Mouse (Mus musculus) midbrain, embryonic 15.5 days (tissue): ENCODE measurements around the gene Piga. TPM values are rescaled to one million over a fixed set of nuclear protein-coding genes. Genes with fewer than 3 reads are reported as not detected.

ENCODE experiments used
- ATAC-seq: fragments of 200-750 bp; cut with Nextera tagmentation; replicated peaks from 2 replicates; pipeline ENCODE4 v1.8.0; 2017; ENCODE audit warnings: moderate TSS enrichment
- H3K27ac ChIP-seq: fragments of 300-500 bp; sonication (generic); 2 replicates; pipeline ENCODE4 v1.5.1; 2015; ENCODE audit warnings: mild to moderate bottlenecking, inconsistent platforms
- H3K27me3 ChIP-seq: fragments of 300-500 bp; sonication (generic); replicated peaks from 2 replicates; pipeline ENCODE4 v1.6.1; 2015; ENCODE audit warnings: inconsistent platforms
- H3K36me3 ChIP-seq: fragments of 300-500 bp; sonication (generic); replicated peaks from 2 replicates; pipeline ENCODE4 v1.6.1; 2015; ENCODE audit warnings: inconsistent platforms
- H3K4me1 ChIP-seq: fragments of 300-500 bp; sonication (generic); 2 replicates; pipeline ENCODE4 v1.6.1; 2015; ENCODE audit warnings: inconsistent platforms
- H3K4me2 ChIP-seq: fragments of 300-500 bp; sonication (generic); 2 replicates; pipeline ENCODE4 v1.6.1; 2015; ENCODE audit warnings: inconsistent platforms, mild to moderate bottlenecking, moderate library complexity
- H3K4me3 ChIP-seq: fragments of 300-500 bp; sonication (generic); 2 replicates; pipeline ENCODE4 v1.5.1; 2015; ENCODE audit warnings: mild to moderate bottlenecking, inconsistent platforms
- H3K9ac ChIP-seq: fragments of 300-500 bp; sonication (generic); 2 replicates; pipeline ENCODE4 v1.6.1; 2015; ENCODE audit warnings: mild to moderate bottlenecking, inconsistent platforms
- H3K9me3 ChIP-seq: fragments of 300-500 bp; sonication (generic); 2 replicates; pipeline ENCODE4 v1.6.1; 2016; ENCODE audit warnings: inconsistent platforms
- WGBS: fragments of 180-500 bp; shearing (Covaris S2); methylation state at CpG from one replicate; pipeline ENCODE4 v1.1.7; 2015; ENCODE audit warnings: mixed read lengths; 5-methylcytosine and 5-hydroxymethylcytosine counted together
- polyA plus RNA-seq: library from polyadenylated mRNA; unstranded; fragments of >200 nt; fragmentation: Nextera tagmentation; extraction: Ambion mirVana; gene quantifications from 2 replicates; pipeline ENCODE4 v1.2.1, GENCODE M21; 2015

Gene Piga
- polyA plus RNA-seq, 1 experiment from 2014 or later = 5.1 TPM

DNA sequence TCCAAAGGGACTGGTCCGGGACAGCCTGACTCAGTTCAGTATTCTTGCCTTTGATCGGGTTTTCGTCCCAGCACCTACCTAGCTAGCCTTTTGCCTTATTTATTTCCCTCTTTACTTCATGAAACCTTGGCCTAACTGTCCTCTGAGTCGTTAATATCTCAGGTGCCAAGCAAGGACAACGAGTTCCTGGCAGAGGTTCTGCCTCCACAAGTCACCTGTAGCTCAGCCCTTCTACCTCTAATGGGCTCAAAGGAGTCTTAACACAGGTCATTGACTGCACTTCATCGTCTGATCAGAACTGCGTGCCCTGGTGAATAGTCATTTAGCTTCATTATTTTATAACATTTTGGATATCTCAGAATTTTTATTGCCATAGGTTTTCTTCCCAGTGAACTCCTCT is 19.9 kb downstream of the Piga start:
- no peaks in the 10 kb centered on the region for H3K36me3 ChIP-seq
- no peaks in the 10 kb centered on the region; the same call in 1 of the 2 replicates for H3K27me3 ChIP-seq
- no peak overlapping the region for H3K4me2 ChIP-seq
- H3K4me1 ChIP-seq = no peaks in the 10 kb centered on the region
- no peak overlapping the region for H3K27ac ChIP-seq
- ATAC-seq = no peak
- 89% methylated on average over 7 of the region's 7 CpGs for WGBS
- no peak overlapping the region for H3K4me3 ChIP-seq
- no peaks in the 10 kb centered on the region for H3K9me3 ChIP-seq
- H3K9ac ChIP-seq = no peak overlapping the region

DNA sequence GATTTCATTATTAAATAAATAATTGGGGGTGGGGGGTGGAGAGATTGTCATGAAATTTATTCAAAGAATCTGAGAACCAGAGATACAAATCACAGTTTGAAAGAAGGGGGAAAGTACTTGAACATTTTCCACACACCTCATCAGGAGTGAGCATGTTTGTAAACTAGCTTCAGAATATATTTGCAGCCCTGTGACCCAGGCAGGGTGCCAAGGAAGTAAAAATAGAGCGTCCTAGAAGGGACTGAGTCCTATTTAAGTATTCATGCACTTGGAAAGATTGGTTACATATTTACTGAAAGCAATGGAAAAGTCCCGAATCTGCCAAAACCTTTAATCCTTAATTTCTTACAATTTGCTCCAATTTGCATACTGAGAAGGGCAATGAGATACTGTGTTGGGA is 20.6 kb downstream of the Piga start:
- no peaks in the 10 kb centered on the region for H3K36me3 ChIP-seq
- WGBS = 69% methylated on average over 2 of the region's 2 CpGs
- H3K4me1 ChIP-seq = no peaks in the 10 kb centered on the region
- no peak overlapping the region for H3K27ac ChIP-seq
- H3K4me3 ChIP-seq = no peak overlapping the region
- H3K9me3 ChIP-seq = no peaks in the 10 kb centered on the region
- no peaks in the 10 kb centered on the region; the same call in 1 of the 2 replicates for H3K27me3 ChIP-seq
- no peak overlapping the region for H3K9ac ChIP-seq
- no peak overlapping the region for H3K4me2 ChIP-seq
- ATAC-seq = no peak

DNA sequence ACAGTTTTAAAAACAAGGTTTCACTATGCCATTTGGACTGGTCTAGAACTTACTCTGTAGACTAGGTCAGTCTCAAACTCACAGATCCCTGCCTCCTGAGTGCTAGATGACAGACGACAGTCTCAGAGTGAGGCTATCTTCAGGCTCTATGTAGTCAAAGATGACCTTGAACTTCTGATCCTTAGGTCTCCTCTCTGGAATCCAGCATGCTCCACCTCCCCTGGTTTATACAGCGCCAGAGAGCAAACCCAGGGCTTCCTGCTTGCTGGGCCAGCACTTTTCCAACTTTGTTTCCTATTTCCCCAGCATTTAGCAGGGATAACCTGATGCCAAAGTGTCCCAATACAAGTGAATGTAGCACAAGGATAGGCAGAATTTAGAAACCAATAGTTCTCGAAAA is 21.1 kb downstream of the Piga start:
- 85% methylated on average over 3 of the region's 3 CpGs for WGBS

DNA sequence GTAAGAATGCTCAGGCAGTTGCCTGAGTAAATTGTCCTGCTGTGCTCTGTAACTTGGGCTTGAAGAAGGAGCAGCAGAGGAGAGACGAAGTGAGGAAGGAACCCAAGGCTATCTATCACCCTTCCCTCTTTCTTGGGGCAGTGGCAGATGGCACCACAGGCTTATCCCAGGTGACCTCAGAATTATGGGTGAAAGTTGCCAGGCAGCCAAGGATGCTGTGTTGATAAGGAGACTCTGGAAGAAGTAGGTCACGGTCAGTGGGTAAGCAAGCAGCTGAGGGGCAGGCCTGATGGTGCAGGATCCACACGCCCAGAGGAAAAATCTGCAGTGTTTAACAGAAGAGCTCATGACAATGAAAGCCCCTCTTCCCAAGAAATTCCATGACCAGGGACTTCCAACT is 21.7 kb downstream of the Piga start:
- H3K9me3 ChIP-seq = no peaks in the 10 kb centered on the region

More for the DNA sequence above, 21.1 kb downstream of the Piga start:
- Histone ChIP-seq H3K36me3 (no peaks in the 10 kb centered on the region), H3K4me3 (no peak overlapping the region), H3K27ac (no peak overlapping the region), H3K4me2 (no peak overlapping the region), H3K4me1 (no peaks in the 10 kb centered on the region), H3K27me3 (no peaks in the 10 kb centered on the region; the same call in 1 of the 2 replicates), H3K9me3 (no peaks in the 10 kb centered on the region), H3K9ac (no peak overlapping the region)
- no peak for ATAC-seq

DNA sequence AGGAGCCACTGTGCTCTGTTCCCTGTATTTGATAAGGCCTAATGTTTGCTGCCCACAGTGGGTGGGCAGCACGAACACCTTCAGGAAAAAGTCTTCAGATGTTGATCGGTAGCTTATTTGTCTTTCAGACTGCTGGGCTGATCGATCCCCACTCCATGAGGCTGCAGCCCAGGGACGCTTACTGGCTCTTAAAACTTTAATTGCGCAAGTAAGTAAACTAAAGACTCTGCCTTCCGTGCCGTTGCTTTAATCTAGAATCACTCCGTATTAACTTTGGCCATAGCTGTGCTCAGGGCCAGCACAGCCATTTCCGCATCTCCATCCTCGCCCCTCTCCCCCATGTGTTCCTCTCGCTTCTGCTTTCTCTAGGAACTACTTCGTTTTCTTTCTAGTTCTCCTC is 26.0 kb downstream of the Piga start:
- H3K9ac ChIP-seq = no peak overlapping the region
- H3K4me2 ChIP-seq = no peak overlapping the region
- no peaks in the 10 kb centered on the region for H3K36me3 ChIP-seq
- no peaks in the 10 kb centered on the region for H3K9me3 ChIP-seq
- H3K4me1 ChIP-seq = no peaks in the 10 kb centered on the region
- WGBS = 85% methylated on average over 12 of the region's 12 CpGs
- no peaks in the 10 kb centered on the region for H3K27me3 ChIP-seq
- H3K4me3 ChIP-seq = no peak overlapping the region
- no peak overlapping the region for H3K27ac ChIP-seq
- ATAC-seq = no peak

More for the DNA sequence above, 21.7 kb downstream of the Piga start:
- 78% methylated on average over 3 of the region's 3 CpGs for WGBS
- ATAC-seq = no peak
- Histone ChIP-seq H3K4me1 (no peaks in the 10 kb centered on the region), H3K4me2 (no peak overlapping the region), H3K36me3 (no peaks in the 10 kb centered on the region), H3K9ac (no peak overlapping the region), H3K4me3 (no peak overlapping the region), H3K27me3 (no peaks in the 10 kb centered on the region; the same call in 1 of the 2 replicates), H3K27ac (no peak overlapping the region)

DNA sequence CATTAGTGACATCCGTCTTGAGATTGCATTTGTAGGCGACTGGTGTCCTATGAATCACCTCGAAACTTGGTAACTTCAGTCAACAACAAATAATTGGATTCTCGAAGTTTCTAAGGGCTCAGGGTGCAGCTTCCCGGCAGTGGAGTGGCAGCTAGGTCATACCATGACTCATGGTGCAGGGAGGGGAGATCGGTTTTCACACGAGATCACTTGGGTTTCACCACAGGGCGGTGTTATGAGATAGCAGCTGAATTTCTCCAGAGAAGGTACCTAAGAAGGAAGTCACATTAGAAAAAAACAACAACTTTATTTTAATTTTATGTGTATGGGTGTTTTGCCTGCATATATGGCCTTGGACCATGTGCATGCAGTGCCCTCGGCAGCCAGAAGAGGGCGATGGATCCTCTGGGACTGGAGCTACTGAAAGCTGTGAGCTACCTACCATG is 26.5 kb downstream of the Piga start:
- Histone ChIP-seq H3K27me3 (no peaks in the 10 kb centered on the region), H3K4me2 (no peak overlapping the region), H3K4me1 (no peaks in the 10 kb centered on the region), H3K36me3 (no peaks in the 10 kb centered on the region), H3K4me3 (no peak overlapping the region), H3K9ac (no peak overlapping the region), H3K9me3 (no peaks in the 10 kb centered on the region), H3K27ac (no peak overlapping the region)
- WGBS = 84% methylated on average over 10 of the region's 10 CpGs
- no peak for ATAC-seq

DNA sequence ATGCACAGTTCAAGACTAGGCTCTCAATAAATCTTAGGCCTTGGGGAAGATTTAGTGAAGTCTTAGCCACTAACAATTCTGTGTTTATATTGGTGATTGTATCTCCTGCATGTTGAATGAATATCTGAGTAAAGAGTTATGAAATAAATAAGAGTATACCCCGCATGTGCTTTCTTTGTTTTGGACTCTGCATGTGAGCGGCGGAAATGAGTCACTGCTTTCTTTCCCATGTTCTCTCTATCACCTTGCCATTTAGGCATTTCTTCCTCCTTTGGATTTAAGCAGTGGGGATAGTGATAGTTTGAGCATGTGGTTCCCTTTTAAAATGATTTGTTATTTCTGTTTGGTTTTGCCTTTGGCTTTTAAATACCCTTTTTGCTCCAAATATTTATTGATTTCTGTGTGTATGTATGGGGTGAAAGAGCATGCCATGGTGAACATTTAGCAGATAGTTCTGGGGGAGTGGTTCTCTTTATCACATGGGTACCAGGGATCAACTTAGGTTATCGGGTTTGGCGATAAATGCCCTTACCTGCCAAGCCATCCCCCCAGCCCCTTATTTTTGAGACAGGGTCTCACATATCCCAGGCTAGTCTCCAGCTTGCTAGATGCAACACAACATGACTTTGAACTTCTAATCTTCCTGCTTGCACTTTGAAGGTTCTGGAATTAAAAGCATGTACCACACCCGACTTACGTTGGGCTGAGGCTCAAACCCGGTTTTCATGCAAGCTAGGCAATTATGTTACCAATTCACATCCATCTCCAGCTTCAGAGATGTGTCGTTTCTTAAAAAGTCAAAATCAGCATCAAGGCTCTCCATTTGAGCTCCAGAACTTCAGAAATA is 27.5 kb downstream of the Piga start:
- Histone ChIP-seq H3K27me3 (no peaks in the 10 kb centered on the region), H3K4me1 (no peaks in the 10 kb centered on the region), H3K4me3 (no peak overlapping the region), H3K9me3 (no peaks in the 10 kb centered on the region), H3K9ac (no peak overlapping the region), H3K36me3 (no peaks in the 10 kb centered on the region), H3K4me2 (no peak overlapping the region), H3K27ac (no peak overlapping the region)
- ATAC-seq = no peak
- WGBS = 92% methylated on average over 9 of the region's 9 CpGs

DNA sequence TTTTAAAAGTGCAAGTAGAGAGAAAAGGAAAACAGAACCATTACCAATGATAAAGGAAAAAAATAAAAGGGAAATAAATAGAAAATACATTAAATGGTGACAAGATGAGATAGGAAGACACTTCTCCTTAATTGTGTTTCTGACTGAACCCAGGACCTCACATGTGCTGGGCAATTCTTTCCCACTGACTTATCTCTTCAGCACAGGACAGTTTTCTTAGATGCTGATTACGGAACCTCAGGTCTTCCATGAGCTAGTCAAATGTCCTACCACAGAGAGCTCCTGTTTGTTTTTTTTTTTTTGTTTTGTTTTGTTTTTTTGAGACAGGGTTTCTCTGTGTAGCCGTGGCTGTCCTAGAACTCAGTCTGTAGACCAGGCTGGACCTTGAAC is 28.1 kb downstream of the Piga start:
- H3K27me3 ChIP-seq = peaks cover 4% of the 10 kb centered on the region; the same call in 1 of the 2 replicates
- H3K27ac ChIP-seq = no peak overlapping the region
- no peaks in the 10 kb centered on the region for H3K4me1 ChIP-seq
- H3K4me2 ChIP-seq = no peak overlapping the region
- ATAC-seq = no peak
- no peaks in the 10 kb centered on the region for H3K36me3 ChIP-seq
- H3K4me3 ChIP-seq = no peak overlapping the region
- H3K9ac ChIP-seq = no peak overlapping the region
- no peaks in the 10 kb centered on the region for H3K9me3 ChIP-seq
- WGBS = 78% methylated on average over 2 of the region's 2 CpGs

DNA sequence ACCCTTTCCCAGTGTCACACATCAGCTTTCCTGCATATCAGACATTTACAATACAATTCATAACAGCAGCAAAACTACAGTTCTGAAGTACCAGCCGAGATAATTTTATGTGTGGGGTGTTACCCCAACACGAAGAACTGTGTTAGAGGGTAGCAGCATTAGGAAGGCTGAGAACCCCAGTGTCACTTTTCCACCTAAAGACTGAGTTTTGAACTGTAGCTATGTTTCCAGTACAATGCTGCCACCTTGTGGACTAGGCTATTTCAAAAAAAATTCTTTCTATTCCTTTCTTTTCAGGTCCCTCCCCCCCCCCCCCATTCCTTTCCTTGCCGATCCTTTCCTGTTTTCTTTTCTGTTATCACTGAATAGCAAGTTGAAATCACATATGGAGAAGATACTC is 29.6 kb downstream of the Piga start:
- no peaks in the 10 kb centered on the region for H3K36me3 ChIP-seq
- no peak overlapping the region for H3K4me2 ChIP-seq
- H3K27ac ChIP-seq = no peak overlapping the region
- ATAC-seq = no peak
- peaks cover 5% of the 10 kb centered on the region; the same call in 1 of the 2 replicates for H3K27me3 ChIP-seq
- 43% methylated on average over 3 of the region's 3 CpGs for WGBS
- H3K4me1 ChIP-seq = no peaks in the 10 kb centered on the region
- H3K9me3 ChIP-seq = no peaks in the 10 kb centered on the region
- H3K9ac ChIP-seq = no peak overlapping the region
- H3K4me3 ChIP-seq = no peak overlapping the region

DNA sequence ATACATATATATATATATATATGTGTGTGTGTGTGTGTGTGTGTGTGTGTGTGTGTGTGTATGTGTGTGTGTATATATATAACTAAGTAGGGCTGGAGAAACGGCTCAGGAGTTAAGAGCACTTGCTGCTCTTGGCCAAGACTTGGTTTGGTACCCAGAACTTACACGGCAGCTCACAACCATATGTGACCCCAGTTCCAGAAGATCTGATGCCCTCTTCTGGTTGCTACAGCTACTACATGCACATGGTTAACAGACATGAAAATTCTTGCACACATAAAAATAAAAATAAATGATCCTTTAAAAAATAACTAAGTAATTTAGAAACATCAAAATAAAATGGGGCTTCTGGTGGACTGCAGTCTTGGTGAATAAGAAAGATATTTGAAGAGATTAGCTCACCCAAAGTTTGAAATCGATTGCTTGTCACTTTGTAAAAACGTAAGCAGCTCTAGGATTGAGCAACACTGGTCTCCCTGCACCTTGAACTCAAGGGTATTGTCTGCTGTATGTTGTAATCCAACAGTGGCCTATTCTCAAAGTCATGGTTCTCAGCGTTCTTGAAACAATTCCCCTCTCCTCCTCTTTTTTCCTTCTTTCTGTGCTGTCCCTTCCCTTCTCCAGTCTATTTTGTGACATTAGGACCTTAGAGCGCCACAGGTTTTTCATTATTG is 39.8 kb downstream of the Piga start:
- H3K27me3 ChIP-seq = no peaks in the 10 kb centered on the region
- no peaks in the 10 kb centered on the region for H3K4me1 ChIP-seq
- H3K27ac ChIP-seq = no peak overlapping the region
- no peak overlapping the region for H3K9ac ChIP-seq
- no peaks in the 10 kb centered on the region for H3K36me3 ChIP-seq
- no peak overlapping the region for H3K4me3 ChIP-seq
- H3K9me3 ChIP-seq = no peaks in the 10 kb centered on the region
- no peak overlapping the region for H3K4me2 ChIP-seq
- ATAC-seq = no peak
- WGBS = 79% methylated on average over 6 of the region's 6 CpGs
